Mouse (Mus musculus) erythroblast, embryonic 14.5 days (primary cell): ENCODE measurements around the gene Kcnk2.

Experiments used
- GATA1 ChIP-seq: IDR thresholded peaks from 2 replicates; pipeline ENCODE4 v1.6.1; 2012; ENCODE audit warnings: low read length, inconsistent platforms, mixed read lengths
- TAL1 ChIP-seq: IDR thresholded peaks from 3 replicates; pipeline ENCODE4 v1.6.1; 2012; ENCODE audit warnings: low read length, inconsistent platforms, mixed read lengths

GRCm38 (mm10) chr1:189409906-189410305, 7.8 kb upstream of the Kcnk2 start:
- TF ChIP-seq GATA1 = no peak
- TF ChIP-seq TAL1 = no peak
